Mouse (Mus musculus) induced T-regulatory cell, adult 2 months (primary cell): Measurements from ENCODE around the gene Plet1.

ENCODE experiments used
- DNase-seq: peaks from one replicate; pipeline ENCODE4 v3.0.0-alpha.2; 2012; ENCODE audit warnings: low read depth

The Plet1 gene

GRCm38 (mm10) chr9:50535930-50536329, 41.6 kb downstream of the Plet1 start:
- DNase-seq = no peak

DNA sequence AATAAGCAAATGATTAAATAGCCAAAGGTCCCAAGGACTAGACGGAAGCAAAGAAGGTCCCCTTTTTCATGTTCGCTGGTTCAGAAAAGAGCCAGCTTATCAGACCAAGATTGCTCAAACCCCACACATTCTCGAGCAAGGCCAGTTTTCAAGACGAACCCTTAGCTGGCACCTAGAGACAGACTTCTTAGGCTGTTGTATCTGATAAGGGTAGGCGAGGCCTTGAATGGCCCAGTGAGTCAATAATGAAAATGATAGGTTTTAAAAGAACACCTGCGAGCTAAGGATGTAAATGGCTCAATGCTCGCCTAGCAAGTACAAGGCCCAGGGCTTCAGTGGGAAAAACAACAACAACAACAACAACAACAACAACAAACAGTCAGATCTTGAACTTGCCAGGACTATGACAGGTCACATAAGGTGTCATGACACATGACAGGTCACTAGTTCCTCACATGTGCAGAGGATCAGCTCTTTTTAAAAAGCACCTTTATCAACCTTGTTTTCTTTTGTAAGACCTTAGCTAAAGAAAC, 42.3 kb downstream of the Plet1 start:
- peak; percentile 59 for DNase-seq

DNA sequence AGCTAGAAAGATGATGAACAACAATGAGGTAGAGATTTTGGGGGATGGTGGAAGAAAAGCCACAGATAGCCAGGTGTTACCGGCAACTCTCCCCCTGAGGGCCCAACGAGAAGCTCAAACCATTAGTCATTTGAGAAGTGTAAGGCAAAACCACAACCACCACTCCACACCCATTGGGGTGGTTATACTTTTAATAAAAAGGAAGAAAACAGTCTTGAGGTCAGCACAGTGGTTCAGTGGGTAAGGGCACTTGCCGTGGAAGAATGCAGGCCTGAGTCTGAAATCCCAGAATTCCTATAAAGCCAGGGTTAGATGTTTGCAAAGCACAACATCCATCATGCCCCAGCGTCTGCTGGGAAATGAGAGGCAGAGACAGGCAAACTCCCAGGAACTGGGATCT, 43.0 kb downstream of the Plet1 start:
- DNase-seq = peak; percentile 72

- no peak for DNase-seq
Measured at GRCm38 (mm10) chr9:50540170-50540569, 45.8 kb downstream of the Plet1 start.

DNA sequence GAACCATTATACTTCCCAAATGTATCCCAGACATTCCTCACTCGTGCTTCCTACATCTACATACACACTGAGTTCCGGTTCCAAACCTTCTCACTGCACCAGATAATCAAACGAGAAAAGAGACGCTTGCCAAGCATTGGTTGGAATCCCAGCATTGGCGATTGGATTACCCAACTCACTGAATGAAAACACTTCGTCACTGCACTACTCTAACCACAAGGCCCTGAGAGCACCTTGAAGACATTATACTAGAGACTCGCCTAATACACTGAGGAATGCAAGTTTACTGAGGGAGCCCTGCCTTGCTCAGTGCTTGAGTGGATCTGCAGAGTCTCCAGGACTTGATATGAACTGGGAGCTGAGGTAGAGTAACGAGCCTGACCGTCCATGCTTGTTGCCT, 48.1 kb downstream of the Plet1 start:
- DNase-seq = no peak

DNA sequence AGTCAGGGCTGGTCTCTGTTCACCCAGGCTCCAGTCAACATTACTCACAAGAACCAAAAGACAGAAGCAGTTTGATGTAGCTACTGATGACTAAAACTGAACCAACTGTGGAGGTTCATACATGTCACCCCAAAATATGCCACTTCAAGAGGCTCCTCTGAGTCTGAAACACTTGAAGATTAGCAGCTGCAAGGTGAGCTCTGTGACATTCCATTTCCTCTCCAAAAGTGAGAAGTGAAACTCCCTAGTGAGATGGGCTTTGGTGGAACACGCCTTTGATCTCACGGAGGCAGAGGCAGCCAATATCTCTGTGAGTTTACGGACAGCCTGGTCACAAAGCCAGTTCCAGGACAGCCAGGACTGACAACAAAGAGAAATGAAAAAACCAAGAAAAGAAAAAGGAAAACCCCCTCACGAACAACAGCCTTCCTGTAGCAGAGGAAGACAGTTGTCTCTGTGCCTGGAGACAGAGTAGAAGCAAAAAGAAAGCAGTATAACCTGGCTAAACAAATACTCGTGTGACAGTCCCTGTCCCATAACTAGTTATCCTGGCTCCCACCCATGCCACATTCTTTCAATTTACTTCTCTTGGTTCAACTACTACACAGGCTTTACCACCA, 53.6 kb downstream of the Plet1 start:
- DNase-seq = peak; percentile 77

DNA sequence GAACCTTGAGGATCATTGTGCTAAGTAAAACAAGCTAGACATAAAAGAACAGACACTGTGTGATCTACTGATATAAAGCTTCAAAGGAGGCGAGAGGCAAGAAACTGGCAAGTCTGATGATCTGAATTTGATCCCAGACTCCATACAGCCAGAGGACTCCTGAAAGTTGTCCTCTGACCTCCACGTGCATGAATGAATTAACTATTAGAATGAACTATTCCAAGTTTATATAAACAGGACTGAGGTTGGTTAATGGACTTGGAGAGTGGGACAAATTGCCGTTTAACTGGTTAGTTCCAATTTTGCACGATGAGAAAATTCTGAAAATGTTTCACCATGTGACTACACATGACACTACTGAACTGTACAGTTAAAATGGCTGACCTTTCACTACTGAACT, 54.6 kb downstream of the Plet1 start:
- no peak for DNase-seq

DNA sequence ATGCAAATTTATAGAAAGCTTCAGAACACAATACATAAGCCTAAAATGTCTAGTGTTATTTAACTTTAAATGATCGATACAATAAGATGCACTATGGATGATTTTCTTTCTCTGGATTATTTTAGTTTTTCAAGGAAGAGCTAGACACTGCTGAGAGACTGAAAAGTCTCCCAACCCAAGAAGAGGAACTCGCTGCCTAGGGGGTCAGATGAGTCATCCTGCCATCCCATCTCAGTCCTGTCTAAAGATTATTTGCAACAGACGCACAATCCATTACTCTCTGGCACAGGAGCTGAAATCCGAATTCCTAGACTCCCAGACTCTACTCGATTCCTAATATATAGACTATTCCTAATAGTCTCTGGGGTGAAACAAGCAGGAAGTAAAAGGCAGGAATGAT, 57.9 kb downstream of the Plet1 start:
- no peak for DNase-seq

DNA sequence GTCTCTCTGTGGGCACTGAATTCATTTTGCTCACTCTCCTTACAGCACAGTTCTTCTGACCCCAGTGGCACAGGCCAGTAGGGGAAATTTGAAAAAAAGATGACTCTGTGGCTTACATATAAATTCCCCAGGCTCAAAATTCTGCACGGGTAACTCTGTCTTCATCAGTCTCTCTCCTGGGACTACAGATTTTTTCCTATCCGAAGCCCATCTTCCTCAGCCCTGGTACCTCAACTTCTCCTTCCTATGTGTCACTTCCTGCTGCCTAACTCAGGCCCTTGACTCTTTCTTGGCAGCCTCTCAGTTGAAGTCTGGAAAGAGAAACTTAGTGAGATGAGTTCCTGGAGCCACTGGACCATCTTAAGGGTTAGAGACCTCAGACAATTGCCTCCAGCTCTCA, 59.2 kb downstream of the Plet1 start:
- peak; percentile 29 for DNase-seq

DNA sequence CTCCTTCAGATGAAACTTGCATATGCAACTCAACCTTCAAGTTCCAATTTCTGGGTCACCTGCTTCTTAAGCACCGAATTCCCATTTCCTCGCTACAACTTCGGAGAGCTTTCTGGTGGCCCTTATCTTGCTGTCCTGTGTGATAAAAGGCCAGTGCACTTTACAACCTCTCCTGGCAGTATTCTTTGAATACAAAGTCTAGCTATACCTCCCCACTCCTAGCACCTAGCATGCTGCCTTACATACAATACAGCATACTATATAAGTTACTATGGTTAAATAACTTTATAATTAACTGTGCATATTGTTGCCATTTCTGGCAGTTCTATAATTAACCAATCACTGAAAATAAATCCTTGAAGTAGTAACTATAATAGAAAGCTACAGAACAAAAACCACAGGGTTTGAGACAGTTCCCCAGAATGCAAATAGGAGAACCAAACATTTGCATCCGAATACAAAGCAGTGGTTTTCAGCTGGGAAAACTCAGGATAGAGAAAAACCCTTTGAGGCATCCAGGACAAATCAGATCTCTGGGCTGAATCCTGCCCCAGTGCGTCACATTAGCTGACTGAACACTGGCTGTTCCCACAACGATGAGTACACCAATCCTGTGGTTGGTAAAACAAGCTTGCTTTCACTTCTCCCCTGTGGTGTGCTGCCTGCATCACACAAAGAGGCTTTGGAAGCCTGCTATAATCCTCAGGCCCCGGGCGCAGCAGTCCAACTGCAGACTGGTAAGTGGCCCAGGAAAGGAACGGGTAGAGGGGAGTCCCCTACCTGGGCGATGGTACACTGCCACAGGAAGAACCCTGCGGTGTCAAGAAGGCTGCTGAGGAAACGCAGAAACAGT, 60.1 kb downstream of the Plet1 start, which contains the start of gene Il18:
Il18 (plus strand) TSS at position 587 of the 853 bp plus-strand sequence.
- DNase-seq = peak; percentile 74

GRCm38 (mm10) chr9:50555094-50555446, 60.7 kb downstream of the Plet1 start, which contains the start of gene Bco2:
Bco2 (minus strand) TSS chr9:50555181.
- DNase-seq = no peak
